Mouse (Mus musculus): Measurements from ENCODE around the gene Carns1. TPM values are rescaled to one million over a fixed set of nuclear protein-coding genes. Genes with fewer than 3 reads are reported as not detected.
A peak's percentile ranks its signal among the peaks of the same experiment; 100 is the strongest.

Carns1 gene
- total and polyA plus RNA-seq, 3 experiments = 1.7 to 4.0 (median 3.8) TPM

DNA sequence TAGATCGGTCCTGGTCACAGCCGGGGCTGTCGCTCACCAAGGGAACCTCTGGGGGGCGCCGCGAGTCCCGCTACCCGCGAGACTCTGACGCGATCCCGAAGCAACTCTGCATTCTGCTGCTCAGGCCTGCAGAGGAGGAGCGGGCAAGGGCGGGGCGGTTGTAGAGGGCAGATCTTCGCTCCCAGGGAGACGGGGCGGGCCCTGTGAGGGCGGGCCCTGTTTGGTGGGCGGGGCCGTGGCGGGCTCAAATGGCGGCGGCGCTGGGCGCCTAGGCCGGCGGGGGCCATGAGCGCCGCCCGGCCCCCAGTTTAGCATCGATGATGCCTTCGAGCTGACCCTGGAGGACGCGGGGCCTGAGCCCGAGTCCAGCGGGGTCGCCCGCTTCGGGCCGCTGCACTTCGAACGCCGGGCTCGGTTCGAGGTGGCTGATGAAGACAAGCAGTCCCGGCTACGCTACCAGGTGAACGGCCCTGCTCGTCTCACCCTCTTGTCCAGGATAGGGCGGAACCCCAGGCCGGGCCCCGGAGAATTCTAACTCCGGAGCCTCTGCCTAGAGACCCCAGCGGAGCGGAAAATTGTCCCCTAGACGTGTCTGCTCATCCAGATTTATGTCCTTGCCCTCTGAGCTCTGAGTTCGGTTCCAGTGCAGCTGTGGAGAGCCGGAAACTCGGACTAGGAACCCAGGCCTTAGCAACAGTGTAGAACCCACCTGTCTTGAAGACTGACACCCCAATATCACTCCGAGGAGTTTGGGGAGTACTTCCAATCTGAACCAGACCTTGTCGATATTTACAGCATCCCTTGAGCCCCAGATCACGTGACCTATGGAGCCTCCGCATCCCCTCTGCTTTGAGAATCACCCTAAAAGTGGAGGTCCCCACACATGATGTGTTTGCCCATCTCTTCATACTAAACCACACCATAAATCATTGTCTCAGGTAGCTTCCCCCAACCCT is 49.3 kb downstream of the Carns1 start, which contains the start of gene Aip:
Aip (minus strand) TSS at position 118 of the 956 bp plus-strand sequence.
- H3K9me3 ChIP-seq (replicated peaks; ENCODE audit: low read length) = no peaks in the 10 kb centered on the region
- H3K27ac ChIP-seq (ENCODE audit: insufficient read depth, low read depth) = peak within 1 kb of the TSS; percentile 52
- dilution Hi-C loops (cut with MboI; ENCODE audit: extremely low pct_ligation_motif_present, extremely low pct_unique_long_range_greater_than_20kb, low sequenced_read_pairs) = no loop called here
- in situ Hi-C loops (cut with MboI; ENCODE audit: low pct_ligation_motif_present, low pct_unique_long_range_greater_than_20kb, low sequenced_read_pairs) = loop anchor here (5.0 kb wide), 1 partner anchor 76 kb away; the partner anchor contains the start of gene Rad9a
- H3K4me3 ChIP-seq (replicated peaks in 1 of 3; ENCODE audit: low read depth in 2 of 3, low read length in 2 of 3, poor library complexity in 1 of 3) = peak within 1 kb of the TSS; percentile 84 to 99 (median 93)
- peaks cover 14 to 67% of the 10 kb centered on the region in 2 experiments for H3K4me1 ChIP-seq (ENCODE audit: control insufficient read depth in 1 of 2, insufficient read depth in 2 of 2)
- H3K9ac ChIP-seq (ENCODE audit: insufficient read depth, low read depth) = peak within 1 kb of the TSS; percentile 88
- H3K36me3 ChIP-seq (replicated peaks in 1 of 2; ENCODE audit: control insufficient read depth in 1 of 2, insufficient read depth in 1 of 2, low read length in 1 of 2) = peaks cover 15 to 31% of the 10 kb centered on the region in 2 experiments
- peak; percentile 98 for DNase-seq (ENCODE audit: extremely low read depth)
- no peaks in the 10 kb centered on the region for H3K27me3 ChIP-seq (replicated peaks)
- H3K79me2 ChIP-seq (replicated peaks; ENCODE audit: control insufficient read depth, extremely low read depth, insufficient read depth, poor library complexity, severe bottlenecking) = peaks cover 27% of the 10 kb centered on the region
- H3K4me2 ChIP-seq (ENCODE audit: insufficient read depth, low read depth, poor library complexity, severe bottlenecking) = peak within 1 kb of the TSS; percentile 85
- TF ChIP-seq IRF4 (IDR thresholded peaks at IDR 0.05; ENCODE audit: low read depth, low read length) (peak; percentile 78), SIN3A (IDR thresholded peaks at IDR 0.05; ENCODE audit: low read length) (peak; percentile 93), TBP (conservative IDR thresholded peaks at IDR 0.05; ENCODE audit: low read depth, low read length) (0 out of 2 replicates have a peak, but pooled peaks have one; percentile 6), HCFC1 (IDR thresholded peaks at IDR 0.05; ENCODE audit: low read depth, low read length) (peak; percentile 83), ZNF384 (IDR thresholded peaks at IDR 0.05; ENCODE audit: low read depth, low read length) (no peak), GABPA (IDR thresholded peaks at IDR 0.05; ENCODE audit: insufficient replicate concordance, low read depth, low read length) (no peak), JUN (IDR thresholded peaks at IDR 0.05; ENCODE audit: insufficient read depth, low read depth, low read length) (no peak), EP300 (IDR thresholded peaks at IDR 0.05; ENCODE audit: low read length) (no peak), MAFK (IDR thresholded peaks at IDR 0.05; ENCODE audit: insufficient replicate concordance, low read length) (no peak), PAX5 (IDR thresholded peaks at IDR 0.05; ENCODE audit: low read length) (no peak), ZC3H11A (IDR thresholded peaks at IDR 0.05; ENCODE audit: low read depth, low read length) (no peak; the same call in 1 of the 2 replicates), UBTF (IDR thresholded peaks at IDR 0.05; ENCODE audit: low read depth, low read length) (no peak), NELFE (IDR thresholded peaks at IDR 0.05; ENCODE audit: low read depth, low read length) (peak; percentile 59; the same call in 1 of the 2 replicates), ZMIZ1 (IDR thresholded peaks at IDR 0.05; ENCODE audit: low read depth, low read length) (0 out of 2 replicates have a peak, but pooled peaks have one; percentile 80), POLR2A (IDR thresholded peaks at IDR 0.05; ENCODE audit: low read depth, low read length) (peak; percentile 88), MAX (IDR thresholded peaks at IDR 0.05; ENCODE audit: low read length) (0 out of 2 replicates have a peak, but pooled peaks have one; percentile 52), ETS1 (conservative IDR thresholded peaks at IDR 0.05; ENCODE audit: low read depth, low read length) (0 out of 2 replicates have a peak, but pooled peaks have one; percentile 24), MYC (IDR thresholded peaks at IDR 0.05; ENCODE audit: low read depth, low read length) (no peak; the same call in 1 of the 2 replicates), NRF1 (IDR thresholded peaks at IDR 0.05; ENCODE audit: low read depth, low read length) (peak; percentile 58), JUND (conservative IDR thresholded peaks at IDR 0.05; ENCODE audit: low read depth, low read length) (no peak), POLR2AphosphoS2 (IDR thresholded peaks at IDR 0.05; ENCODE audit: low read depth, low read length) (no peak), USF2 (conservative IDR thresholded peaks at IDR 0.05; ENCODE audit: low read depth, low read length) (peak; percentile 89), ZKSCAN1 (IDR thresholded peaks at IDR 0.05; ENCODE audit: borderline replicate concordance, low read depth, low read length) (no peak), CHD2 (IDR thresholded peaks at IDR 0.05; ENCODE audit: low read length) (peak; percentile 98), RCOR1 (conservative IDR thresholded peaks at IDR 0.05; ENCODE audit: low read depth, low read length) (no peak), TCF12 (IDR thresholded peaks at IDR 0.05; ENCODE audit: low read depth, low read length) (peak; percentile 70; the same call in 1 of the 2 replicates), ELF1 (IDR thresholded peaks at IDR 0.05; ENCODE audit: low read depth, low read length) (peak; percentile 74; the same call in 1 of the 2 replicates), SMC3 (IDR thresholded peaks at IDR 0.05; ENCODE audit: low read depth, low read length) (peak; percentile 74), MXI1 (IDR thresholded peaks at IDR 0.05; ENCODE audit: low read depth, low read length) (peak; percentile 80), E2F4 (IDR thresholded peaks at IDR 0.05; ENCODE audit: insufficient replicate concordance, low read depth, low read length) (no peak), RAD21 (IDR thresholded peaks at IDR 0.05; ENCODE audit: low read depth, low read length) (peak; percentile 68), CTCF (conservative IDR thresholded peaks at IDR 0.05 in 1 of 2, IDR thresholded peaks at IDR 0.05 in 1 of 2; ENCODE audit: low read depth in 2 of 2, low read length in 2 of 2) (peak in 1 of 2 experiments; percentile 87; a peak in 2 of 4 replicates), MEF2A (IDR thresholded peaks at IDR 0.05; ENCODE audit: borderline replicate concordance, low read depth, low read length) (peak; percentile 65; the same call in 1 of the 2 replicates), USF1 (IDR thresholded peaks at IDR 0.05; ENCODE audit: low read depth, low read length) (peak; percentile 87), CHD1 (IDR thresholded peaks at IDR 0.05; ENCODE audit: low read depth, low read length) (no peak), BHLHE40 (IDR thresholded peaks at IDR 0.05; ENCODE audit: low read depth, low read length) (peak; percentile 91), KAT2A (IDR thresholded peaks at IDR 0.05; ENCODE audit: insufficient replicate concordance, low read length) (0 out of 2 replicates have a peak, but pooled peaks have one; percentile 56)
